Mouse (Mus musculus): Measurements from ENCODE around the gene Baz2b. TPM values are rescaled to one million over a fixed set of nuclear protein-coding genes. Genes with fewer than 3 reads are reported as not detected.

The Baz2b gene
- polyA plus RNA-seq, 2 experiments: 36.0 to 45.6 TPM

GRCm38 (mm10) chr2:60221236-60221635 lies 11.6 kb upstream of the Baz2b start:
- Histone ChIP-seq H3K9ac (ENCODE audit: low read depth, low read length, severe bottlenecking) (no peak overlapping the region), H3K9me3 (ENCODE audit: control insufficient read depth, low read length) (no peaks in the 10 kb centered on the region), H3K36me3 (ENCODE audit: control insufficient read depth, insufficient read depth, low read length) (no peaks in the 10 kb centered on the region), H3K4me2 (replicated peaks; ENCODE audit: low read depth, low read length, severe bottlenecking) (no peak overlapping the region), H3K27me3 (ENCODE audit: control insufficient read depth, insufficient read depth, low read length) (no peaks in the 10 kb centered on the region), H3K4me1 (ENCODE audit: control insufficient read depth, insufficient read depth, low read length) (peaks cover 7% of the 10 kb centered on the region), H3K4me3 (replicated peaks; ENCODE audit: low read length) (no peak overlapping the region), H3K27ac (replicated peaks; ENCODE audit: low read depth, low read length) (no peak overlapping the region)
- DNase-seq (ENCODE audit: low spot score) (no peak), ATAC-seq (ENCODE audit: low FRiP score, low read depth) (no peak)
- 66% methylated on average over 6 of the region's 6 CpGs for WGBS
- no peak for TF ChIP-seq POLR2A (IDR thresholded peaks at IDR 0.05; ENCODE audit: borderline replicate concordance, extremely low read depth, insufficient read depth, insufficient read length)

GRCm38 (mm10) chr2:60217620-60218019 lies 8.0 kb upstream of the Baz2b start:
- no peak for DNase-seq (ENCODE audit: low spot score)
- Histone ChIP-seq H3K36me3 (ENCODE audit: control insufficient read depth, insufficient read depth, low read length) (peaks cover 6% of the 10 kb centered on the region; the same call in 1 of the 2 replicates), H3K9me3 (ENCODE audit: control insufficient read depth, low read length) (no peaks in the 10 kb centered on the region), H3K27ac (replicated peaks; ENCODE audit: low read depth, low read length) (no peak overlapping the region), H3K4me1 (ENCODE audit: control insufficient read depth, insufficient read depth, low read length) (peaks cover 13% of the 10 kb centered on the region), H3K27me3 (ENCODE audit: control insufficient read depth, insufficient read depth, low read length) (no peaks in the 10 kb centered on the region), H3K4me3 (replicated peaks; ENCODE audit: low read length) (no peak overlapping the region), H3K9ac (ENCODE audit: low read depth, low read length, severe bottlenecking) (no peak overlapping the region), H3K4me2 (replicated peaks; ENCODE audit: low read depth, low read length, severe bottlenecking) (no peak overlapping the region)
- 85% methylated on average over 6 of the region's 6 CpGs for WGBS
- no peak for ATAC-seq (ENCODE audit: low FRiP score, low read depth)
- TF ChIP-seq POLR2A (IDR thresholded peaks at IDR 0.05; ENCODE audit: borderline replicate concordance, extremely low read depth, insufficient read depth, insufficient read length): no peak

- no peak overlapping the region for H3K4me2 ChIP-seq (replicated peaks; ENCODE audit: low read depth, low read length, severe bottlenecking)
- H3K9ac ChIP-seq (ENCODE audit: low read depth, low read length, severe bottlenecking): no peak overlapping the region
- WGBS: 86% methylated on average over 4 of the region's 4 CpGs
- TF ChIP-seq POLR2A (IDR thresholded peaks at IDR 0.05; ENCODE audit: borderline replicate concordance, extremely low read depth, insufficient read depth, insufficient read length): no peak
- no peaks in the 10 kb centered on the region for H3K9me3 ChIP-seq (ENCODE audit: control insufficient read depth, low read length)
- DNase-seq (ENCODE audit: low spot score): no peak
- H3K27me3 ChIP-seq (ENCODE audit: control insufficient read depth, insufficient read depth, low read length): no peaks in the 10 kb centered on the region
- H3K36me3 ChIP-seq (ENCODE audit: control insufficient read depth, insufficient read depth, low read length): peaks cover 6% of the 10 kb centered on the region; the same call in 1 of the 2 replicates
- no peak for ATAC-seq (ENCODE audit: low FRiP score, low read depth)
- H3K27ac ChIP-seq (replicated peaks; ENCODE audit: low read depth, low read length): no peak overlapping the region
- peaks cover 19% of the 10 kb centered on the region for H3K4me1 ChIP-seq (ENCODE audit: control insufficient read depth, insufficient read depth, low read length)
- no peak overlapping the region for H3K4me3 ChIP-seq (replicated peaks; ENCODE audit: low read length)
These were observed 7.0 kb upstream of the Baz2b start for GRCm38 (mm10) chr2:60216547-60217153.

GRCm38 (mm10) chr2:60214683-60215082 lies 5.0 kb upstream of the Baz2b start:
- no peak overlapping the region for H3K27ac ChIP-seq (replicated peaks; ENCODE audit: low read depth, low read length)
- ATAC-seq (ENCODE audit: low FRiP score, low read depth): no peak

GRCm38 (mm10) chr2:60212488-60212887 lies 2.8 kb upstream of the Baz2b start:
- no peak for ATAC-seq (ENCODE audit: low FRiP score, low read depth)
- Histone ChIP-seq H3K4me1 (ENCODE audit: control insufficient read depth, insufficient read depth, low read length) (peaks cover 30% of the 10 kb centered on the region), H3K27ac (replicated peaks; ENCODE audit: low read depth, low read length) (no peak overlapping the region), H3K9ac (ENCODE audit: low read depth, low read length, severe bottlenecking) (no peak overlapping the region), H3K4me2 (replicated peaks; ENCODE audit: low read depth, low read length, severe bottlenecking) (no peak overlapping the region), H3K9me3 (ENCODE audit: control insufficient read depth, low read length) (no peaks in the 10 kb centered on the region), H3K36me3 (ENCODE audit: control insufficient read depth, insufficient read depth, low read length) (peaks cover 6% of the 10 kb centered on the region; the same call in 1 of the 2 replicates), H3K27me3 (ENCODE audit: control insufficient read depth, insufficient read depth, low read length) (no peaks in the 10 kb centered on the region), H3K4me3 (replicated peaks; ENCODE audit: low read length) (no peak overlapping the region)
- no peak for TF ChIP-seq POLR2A (IDR thresholded peaks at IDR 0.05; ENCODE audit: borderline replicate concordance, extremely low read depth, insufficient read depth, insufficient read length)
- no peak for DNase-seq (ENCODE audit: low spot score)

More at GRCm38 (mm10) chr2:60214683-60215082, 5.0 kb upstream of the Baz2b start:
- Histone ChIP-seq H3K27me3 (ENCODE audit: control insufficient read depth, insufficient read depth, low read length) (no peaks in the 10 kb centered on the region), H3K4me2 (replicated peaks; ENCODE audit: low read depth, low read length, severe bottlenecking) (no peak overlapping the region), H3K36me3 (ENCODE audit: control insufficient read depth, insufficient read depth, low read length) (peaks cover 6% of the 10 kb centered on the region; the same call in 1 of the 2 replicates), H3K4me1 (ENCODE audit: control insufficient read depth, insufficient read depth, low read length) (peaks cover 20% of the 10 kb centered on the region), H3K9me3 (ENCODE audit: control insufficient read depth, low read length) (no peaks in the 10 kb centered on the region), H3K9ac (ENCODE audit: low read depth, low read length, severe bottlenecking) (no peak overlapping the region), H3K4me3 (replicated peaks; ENCODE audit: low read length) (no peak overlapping the region)
- no peak for DNase-seq (ENCODE audit: low spot score)
- TF ChIP-seq POLR2A (IDR thresholded peaks at IDR 0.05; ENCODE audit: borderline replicate concordance, extremely low read depth, insufficient read depth, insufficient read length): no peak
- WGBS: 93% methylated on average over 2 of the region's 2 CpGs
